8 mouse cellular contexts compared by ENCODE assay signal in genomic region chr17:16951092-16952016, GRCm38 (mm10).
DNase-seq lines count a peak whose midpoint lies in the region; ATAC-seq lines count a peak whose summit lies in the region.
"Not testable (repeated sequence)": the region's sequence is repeated elsewhere in the genome, so short reads cannot be mapped to it uniquely, and the experiment has no call there.

No protein-coding gene starts in this region.

- peak; percentile 90 for DNase-seq in NIH3T3 (ENCODE audit: low read depth)
- DNase-seq in cerebellum, postnatal 10 days = peak; percentile 91 to 92
- peak; percentile 83 to 86 for DNase-seq in frontal cortex, postnatal 10 days (ENCODE audit: low spot score in 2 of 2)
- DNase-seq in layer of hippocampus, postnatal 14 days (ENCODE audit: low spot score in 2 of 2) = peak; percentile 91 to 96
- DNase-seq in lung, postnatal 14 days = peak; percentile 88
- peak; percentile 90 for DNase-seq in retina, adult 2 months (ENCODE audit: low read depth, low spot score)
- peak; percentile 80 to 83 for DNase-seq in thymus, postnatal 36 days

- not testable (repeated sequence) for H3K27me3 ChIP-seq in hindbrain, embryonic 12.5 days

- peak; percentile 99 for ATAC-seq in hindbrain, embryonic 12.5 days (ENCODE audit: low FRiP score)

- H3K27ac ChIP-seq in hindbrain, embryonic 12.5 days = peak overlapping the region; percentile 68

- H3K4me1 ChIP-seq in hindbrain, embryonic 12.5 days = not testable (repeated sequence)

- H3K9ac ChIP-seq in hindbrain, embryonic 12.5 days = peak overlapping the region; percentile 43; the same call in 1 of the 2 replicates

- peak overlapping the region; percentile 45 for H3K4me3 ChIP-seq in hindbrain, embryonic 12.5 days

- not testable (repeated sequence) for H3K9me3 ChIP-seq in hindbrain, embryonic 12.5 days (replicated peaks)

- H3K36me3 ChIP-seq in hindbrain, embryonic 12.5 days = not testable (repeated sequence)

- H3K4me2 ChIP-seq in hindbrain, embryonic 12.5 days (replicated peaks) = peak overlapping the region; percentile 40

- 3% methylated on average over 24 of the region's 26 CpGs for WGBS in hindbrain, embryonic 12.5 days

Comparison
In these comparisons a context has a peak if more than half of its experiments do, and no peak if none do; other contexts are left out.
1. Peak in every context shown above with its lines: DNase-seq, ATAC-seq, H3K4me3 ChIP-seq and H3K27ac ChIP-seq.